Mouse (Mus musculus) hindbrain, embryonic 10.5 days (tissue): ENCODE results near the gene Calhm5. TPM values are rescaled to one million over a fixed set of nuclear protein-coding genes. Genes with fewer than 3 reads are reported as not detected.

Experiments
- DNase-seq: peaks from one replicate; pipeline ENCODE4 v3.0.0-alpha.2; 2017; ENCODE audit warnings: low spot score
- H3K27ac ChIP-seq: fragments of 300-500 bp; sonication (generic); 2 replicates; pipeline ENCODE4 v1.5.1; 2016; ENCODE audit warnings: mild to moderate bottlenecking, moderate library complexity
- H3K27me3 ChIP-seq: fragments of 300-500 bp; sonication (generic); 2 replicates; pipeline ENCODE4 v1.6.1; 2016; ENCODE audit warnings: mild to moderate bottlenecking; ENCODE audit not compliant: poor library complexity, insufficient read depth, severe bottlenecking
- H3K36me3 ChIP-seq: fragments of 300-500 bp; sonication (generic); 2 replicates; pipeline ENCODE4 v1.6.1; 2016; ENCODE audit warnings: mild to moderate bottlenecking, moderate library complexity
- H3K4me1 ChIP-seq: fragments of 300-500 bp; sonication (generic); replicated peaks from 2 replicates; pipeline ENCODE4 v1.6.1; 2016; ENCODE audit warnings: mild to moderate bottlenecking
- H3K4me3 ChIP-seq: fragments of 300-500 bp; sonication (generic); 2 replicates; pipeline ENCODE4 v1.5.1; 2016; ENCODE audit warnings: mild to moderate bottlenecking, moderate library complexity
- H3K9me3 ChIP-seq: fragments of 300-500 bp; sonication (generic); 2 replicates; pipeline ENCODE4 v1.6.1; 2016; ENCODE audit warnings: mild to moderate bottlenecking, moderate library complexity
- WGBS: fragments of 180-500 bp; shearing (Covaris S2); methylation state at CpG from one replicate; pipeline ENCODE4 v1.1.7; 2016; 5-methylcytosine and 5-hydroxymethylcytosine counted together
- polyA plus RNA-seq: library from polyadenylated mRNA; unstranded; fragments of >200 nt; fragmentation: Nextera tagmentation; extraction: Ambion mirVana; gene quantifications from 2 replicates; pipeline ENCODE4 v1.2.1, GENCODE M21; 2016

Gene Calhm5
- 0.08 and 0.10 TPM in 2 replicates for polyA plus RNA-seq

DNA sequence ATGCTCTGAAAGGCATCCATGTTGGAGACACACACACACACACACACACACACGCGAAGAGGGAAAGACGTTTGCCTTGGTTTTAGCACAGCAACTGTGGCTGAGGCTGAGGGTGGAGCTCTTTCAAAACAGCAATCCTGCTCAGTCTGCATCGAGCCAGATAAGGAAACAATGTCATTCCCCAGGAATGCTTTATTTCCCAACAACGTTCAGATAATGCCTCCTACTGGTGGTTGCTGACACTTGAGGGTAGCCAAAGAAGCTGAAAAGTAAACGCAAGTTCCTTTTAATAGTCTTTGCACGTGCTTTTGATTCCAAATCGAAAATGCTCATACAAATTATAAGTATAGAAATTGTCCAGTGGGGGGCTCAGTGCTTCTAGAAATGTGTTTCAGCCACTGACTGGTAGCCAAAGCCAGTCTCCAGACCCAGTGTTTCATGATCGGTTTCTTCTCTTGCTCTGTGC, at the start of gene Calhm5:
TSS of gene Calhm5 (minus strand) at position 102 of the 466 bp plus-strand sequence.
- 29% methylated on average over 9 of the region's 9 CpGs for WGBS
- Histone ChIP-seq H3K9me3 (no peaks in the 10 kb centered on the region), H3K27ac (peak within 1 kb of the TSS; percentile 40; the same call in 1 of the 2 replicates), H3K4me3 (peak within 1 kb of the TSS; percentile 31), H3K27me3 (no peaks in the 10 kb centered on the region), H3K36me3 (no peaks in the 10 kb centered on the region), H3K4me1 (peaks cover 9% of the 10 kb centered on the region; the same call in 1 of the 2 replicates)
- DNase-seq, result peak; percentile 25

DNA sequence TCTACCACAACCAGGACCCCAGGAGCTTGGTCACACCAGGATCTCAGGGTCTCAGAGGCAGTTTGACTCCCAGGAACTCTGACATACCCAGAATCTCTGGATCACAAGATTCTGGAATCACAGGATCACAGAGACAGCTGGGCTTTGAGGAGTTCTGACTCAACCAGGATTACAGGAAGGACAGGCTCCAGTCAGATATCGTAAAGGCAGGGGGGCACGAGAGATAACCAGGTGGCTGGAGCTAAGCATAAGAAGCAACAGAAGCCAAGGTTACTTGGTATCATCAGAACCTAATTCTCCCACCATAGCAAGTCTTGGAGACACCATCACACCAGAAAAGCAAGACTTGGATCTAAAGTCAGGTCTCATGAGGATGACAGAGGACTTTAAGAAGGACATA, 45.4 kb upstream of the Calhm5 start:
- H3K36me3 ChIP-seq, result no peaks in the 10 kb centered on the region
- no peak for DNase-seq
- no peaks in the 10 kb centered on the region for H3K27me3 ChIP-seq
- H3K27ac ChIP-seq, result no peak overlapping the region
- peaks cover 9% of the 10 kb centered on the region for H3K4me1 ChIP-seq
- H3K4me3 ChIP-seq, result no peak overlapping the region
- WGBS, result 88% methylated on average over 2 of the region's 2 CpGs
- H3K9me3 ChIP-seq, result peaks cover 9% of the 10 kb centered on the region; the same call in 1 of the 2 replicates

DNA sequence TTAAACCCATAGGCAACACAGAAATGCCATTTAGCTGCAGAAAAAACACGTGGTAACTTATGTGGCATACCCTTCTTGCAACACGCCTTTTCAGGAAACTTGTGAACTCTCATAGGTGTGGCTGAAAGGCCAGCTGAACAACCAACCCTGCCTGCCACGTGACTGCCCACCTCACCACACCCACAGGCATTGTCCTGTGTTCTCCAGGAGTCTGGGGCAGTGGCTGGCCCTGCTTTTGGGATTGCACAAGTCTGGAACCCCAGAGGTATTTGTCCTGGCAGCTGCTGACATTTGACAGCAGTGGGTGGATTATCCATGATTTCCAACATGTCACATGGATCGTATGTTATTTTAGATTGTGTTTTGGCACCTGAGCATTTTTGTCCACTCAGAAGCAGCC, 43.4 kb upstream of the Calhm5 start:
- Histone ChIP-seq H3K27me3 (no peaks in the 10 kb centered on the region), H3K9me3 (peaks cover 9% of the 10 kb centered on the region; the same call in 1 of the 2 replicates), H3K36me3 (no peaks in the 10 kb centered on the region), H3K4me3 (no peak overlapping the region), H3K4me1 (peaks cover 16% of the 10 kb centered on the region), H3K27ac (no peak overlapping the region)
- no peak for DNase-seq
- 75% methylated on average over 4 of the region's 4 CpGs for WGBS

DNA sequence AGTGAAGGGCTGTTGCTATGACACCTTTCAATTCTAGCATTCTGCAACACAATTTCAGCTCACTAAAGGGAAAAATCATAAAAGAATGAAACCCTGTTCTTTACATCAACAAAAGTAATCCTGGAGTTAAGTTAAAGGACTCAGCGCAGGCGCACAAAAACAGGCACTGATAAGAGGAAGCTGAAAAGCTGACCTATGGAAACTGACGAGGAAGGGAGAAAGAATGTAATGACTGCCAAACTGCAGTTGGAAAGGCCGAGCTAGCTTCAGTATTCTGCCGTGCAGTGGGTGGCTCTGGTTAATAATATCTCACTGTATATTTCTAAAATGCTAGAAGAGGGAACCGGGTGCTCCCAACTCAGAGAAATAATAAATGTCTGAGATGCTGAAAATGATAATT, 41.7 kb upstream of the Calhm5 start:
- Histone ChIP-seq H3K27me3 (no peaks in the 10 kb centered on the region), H3K4me1 (peaks cover 16% of the 10 kb centered on the region), H3K9me3 (peaks cover 5% of the 10 kb centered on the region; the same call in 1 of the 2 replicates), H3K36me3 (no peaks in the 10 kb centered on the region), H3K4me3 (no peak overlapping the region), H3K27ac (no peak overlapping the region)
- WGBS, result 75% methylated on average over 6 of the region's 6 CpGs
- DNase-seq, result no peak

DNA sequence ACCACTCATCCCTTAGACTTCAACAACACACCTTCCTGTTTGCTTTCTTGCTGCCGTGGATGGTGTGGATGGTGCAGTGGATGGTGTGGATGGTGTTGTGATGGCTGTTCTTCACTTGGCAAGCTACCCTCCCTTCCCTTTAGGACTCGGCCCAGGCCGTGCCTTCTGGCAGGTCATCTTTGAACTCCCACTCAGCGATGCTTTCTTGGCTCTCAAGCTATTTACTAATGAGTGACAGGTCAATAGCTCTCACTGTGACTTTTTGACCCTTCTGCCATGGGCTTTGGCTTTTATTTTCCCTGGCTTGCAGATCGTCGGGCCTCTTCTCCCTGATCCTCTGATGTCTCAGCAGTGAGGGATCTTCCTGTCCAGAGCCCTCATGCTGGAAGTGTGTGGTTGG, 40.1 kb upstream of the Calhm5 start:
- Histone ChIP-seq H3K27me3 (no peaks in the 10 kb centered on the region), H3K4me3 (no peak overlapping the region), H3K4me1 (peaks cover 16% of the 10 kb centered on the region), H3K36me3 (no peaks in the 10 kb centered on the region), H3K27ac (no peak overlapping the region), H3K9me3 (no peaks in the 10 kb centered on the region)
- DNase-seq, result peak; percentile 38
- WGBS, result 16% methylated on average over 6 of the region's 6 CpGs

DNA sequence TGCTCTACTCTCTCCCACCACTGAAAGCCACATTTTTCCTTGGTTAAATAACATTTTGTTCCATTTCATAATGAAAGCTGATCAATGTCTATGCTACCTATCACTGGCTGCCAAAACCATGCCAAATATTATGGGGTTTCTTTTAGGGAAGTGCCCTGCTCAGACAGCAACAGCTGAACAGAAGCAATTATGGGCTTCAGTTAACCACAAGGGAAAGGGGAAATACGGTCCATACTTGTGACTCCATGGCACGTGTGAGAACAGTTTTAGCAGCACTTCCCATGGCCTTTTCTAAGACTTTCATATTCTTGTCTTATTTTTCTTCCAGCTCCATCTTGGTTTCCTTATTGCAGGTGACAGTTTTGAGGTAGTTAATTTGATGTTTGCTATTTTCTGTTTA, 35.0 kb upstream of the Calhm5 start:
- H3K4me1 ChIP-seq, result peaks cover 12% of the 10 kb centered on the region
- H3K27ac ChIP-seq, result no peak overlapping the region
- 78% methylated on average over 2 of the region's 2 CpGs for WGBS
- peaks cover 18% of the 10 kb centered on the region for H3K27me3 ChIP-seq
- H3K9me3 ChIP-seq, result no peaks in the 10 kb centered on the region
- H3K4me3 ChIP-seq, result no peak overlapping the region
- no peak for DNase-seq
- no peaks in the 10 kb centered on the region for H3K36me3 ChIP-seq

DNA sequence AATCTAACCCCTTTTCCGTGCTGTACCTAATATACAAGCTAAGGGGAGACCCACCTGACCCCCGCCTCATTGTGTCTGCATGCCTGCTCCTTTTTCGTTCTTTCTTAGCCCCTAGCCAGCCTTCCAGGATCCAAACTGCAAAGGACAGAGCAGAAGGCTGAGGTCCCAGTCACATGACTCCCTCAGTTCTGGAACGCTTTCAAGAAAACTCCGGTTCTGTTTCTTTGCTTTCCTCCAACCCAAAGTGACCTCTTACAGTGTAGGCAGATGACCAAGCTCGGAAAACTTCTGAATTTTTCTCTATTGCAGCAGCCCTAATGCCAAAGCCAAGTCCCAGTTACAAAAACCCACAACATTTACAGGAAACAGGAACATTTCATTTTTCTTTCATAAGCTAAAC, 32.1 kb upstream of the Calhm5 start:
- Histone ChIP-seq H3K9me3 (no peaks in the 10 kb centered on the region), H3K27ac (no peak overlapping the region), H3K27me3 (peaks cover 18% of the 10 kb centered on the region), H3K4me1 (peaks cover 8% of the 10 kb centered on the region), H3K4me3 (no peak overlapping the region), H3K36me3 (no peaks in the 10 kb centered on the region)
- DNase-seq, result no peak
- 89% methylated on average over 6 of the region's 6 CpGs for WGBS

DNA sequence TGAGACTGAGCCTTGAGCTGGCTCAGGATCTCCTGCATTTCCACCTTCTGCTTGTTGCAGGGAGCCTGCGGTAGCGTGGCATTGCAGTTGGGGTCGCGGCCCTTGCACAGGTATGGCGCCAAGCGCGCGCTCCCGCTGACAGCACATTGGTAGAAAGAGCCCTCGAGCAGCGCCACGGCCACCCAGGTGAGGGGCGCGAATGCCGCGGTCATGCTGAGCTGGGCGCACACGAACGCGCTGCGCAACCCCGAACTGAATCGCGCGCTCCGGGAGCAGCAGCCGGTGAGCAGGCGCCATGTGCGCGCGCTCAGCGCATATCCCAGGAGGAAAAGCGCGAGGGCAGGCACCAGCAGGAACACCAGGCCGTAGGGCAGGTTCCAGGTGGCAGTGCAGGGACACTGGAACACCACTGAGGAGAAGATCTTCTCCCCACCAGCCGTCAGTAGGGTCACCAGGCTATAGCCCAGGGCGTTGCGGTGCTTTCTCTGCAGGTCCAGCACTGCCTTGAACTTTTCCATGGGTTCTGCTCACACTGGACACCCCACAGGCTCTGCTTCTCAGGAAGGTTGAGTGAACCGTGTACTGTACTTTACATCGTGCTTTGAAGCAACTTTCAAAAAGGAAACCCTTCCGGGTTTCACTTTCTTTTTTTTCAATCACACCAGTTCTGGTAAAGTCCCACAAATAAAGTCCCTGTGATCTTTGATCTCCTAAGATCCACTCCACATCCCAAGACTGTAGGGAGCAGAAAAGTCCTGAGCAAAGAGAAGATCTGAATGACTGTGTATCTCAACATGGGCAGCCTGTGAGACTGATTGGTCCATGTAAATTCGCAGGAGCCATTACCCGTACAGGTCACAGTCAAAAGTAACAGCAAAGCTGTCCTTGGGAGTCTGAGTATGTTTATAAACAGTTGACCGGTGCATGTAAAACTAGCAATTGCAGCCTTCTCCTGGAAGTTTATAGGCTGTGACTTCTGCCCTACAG, 31.4 kb upstream of the Calhm5 start, which contains the start of gene Calhm6:
TSS of gene Calhm6 (minus strand) at position 593 of the 987 bp plus-strand sequence.
- DNase-seq, result peak; percentile 46
- H3K36me3 ChIP-seq, result no peaks in the 10 kb centered on the region
- no peaks in the 10 kb centered on the region for H3K9me3 ChIP-seq
- H3K27ac ChIP-seq, result peak within 1 kb of the TSS; percentile 71
- peaks cover 18% of the 10 kb centered on the region for H3K27me3 ChIP-seq
- 21% methylated on average over 44 of the region's 44 CpGs for WGBS
- peak within 1 kb of the TSS; percentile 62 for H3K4me3 ChIP-seq
- peaks cover 8% of the 10 kb centered on the region for H3K4me1 ChIP-seq

DNA sequence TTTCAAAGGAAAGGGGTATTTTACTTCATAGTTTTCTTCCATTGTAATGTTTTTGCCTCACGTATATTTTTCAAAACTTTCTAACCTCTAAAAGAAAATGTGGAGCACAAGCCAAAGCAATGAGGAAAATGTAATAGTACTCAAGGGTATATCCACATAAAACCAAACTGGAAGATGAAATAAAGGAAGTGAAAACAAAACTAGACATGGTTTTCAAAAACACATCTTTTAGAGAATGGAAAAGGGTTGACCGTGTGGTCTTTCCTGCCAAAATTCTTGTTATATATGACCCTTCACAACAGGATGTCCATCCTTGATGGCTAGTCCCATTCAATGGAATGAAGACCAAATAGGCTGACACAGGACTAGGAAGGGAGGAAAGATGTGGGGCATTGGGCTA, 22.1 kb upstream of the Calhm5 start:
- Histone ChIP-seq H3K27ac (no peak overlapping the region), H3K9me3 (no peaks in the 10 kb centered on the region), H3K27me3 (no peaks in the 10 kb centered on the region), H3K4me1 (no peaks in the 10 kb centered on the region), H3K4me3 (no peak overlapping the region), H3K36me3 (no peaks in the 10 kb centered on the region)
- no peak for DNase-seq
- WGBS, result 91% methylated on average over 2 of the region's 2 CpGs

DNA sequence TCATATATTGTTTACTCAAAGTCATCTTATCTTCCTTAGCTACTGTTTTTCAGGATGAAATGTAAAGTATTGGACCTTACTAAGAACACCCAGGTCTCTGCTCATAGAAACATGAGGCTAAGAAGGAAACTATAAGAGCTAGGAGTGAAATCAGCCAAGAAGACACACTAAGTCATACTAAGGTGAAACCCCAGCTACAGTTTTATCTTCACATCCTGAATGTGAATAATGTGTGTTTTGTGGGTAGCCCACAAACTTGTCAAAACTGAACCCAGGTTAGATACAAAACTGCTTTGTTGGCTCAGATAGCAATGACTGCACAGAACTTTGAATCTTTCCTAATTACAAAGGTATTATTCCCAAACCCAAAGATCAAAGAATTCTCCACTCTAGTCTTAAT, 21.5 kb upstream of the Calhm5 start:
- no peaks in the 10 kb centered on the region for H3K4me1 ChIP-seq
- H3K36me3 ChIP-seq, result no peaks in the 10 kb centered on the region
- no peak for DNase-seq
- no peaks in the 10 kb centered on the region for H3K27me3 ChIP-seq
- H3K9me3 ChIP-seq, result no peaks in the 10 kb centered on the region
- H3K27ac ChIP-seq, result no peak overlapping the region
- no peak overlapping the region for H3K4me3 ChIP-seq

DNA sequence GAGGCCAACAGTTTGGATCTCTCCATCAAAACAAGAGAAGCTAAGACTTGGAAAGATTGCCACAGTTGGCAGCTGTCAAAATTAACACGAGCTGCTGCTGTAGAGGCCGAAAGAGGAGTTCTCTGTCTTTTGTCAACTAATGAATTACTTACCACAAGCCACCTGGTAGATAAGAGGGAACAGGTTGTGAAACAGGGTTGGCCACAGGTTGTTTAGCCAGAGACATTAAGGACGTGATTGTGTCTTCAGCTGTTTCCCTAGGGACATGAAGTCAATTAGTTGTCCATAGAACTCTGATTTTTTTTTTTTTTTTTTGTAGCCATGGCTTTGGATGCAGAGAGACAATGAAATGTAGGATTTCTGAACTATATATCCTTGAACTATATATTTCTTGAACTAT, 20.8 kb upstream of the Calhm5 start:
- WGBS, result 66% methylated on average over 3 of the region's 3 CpGs
- Histone ChIP-seq H3K9me3 (no peaks in the 10 kb centered on the region), H3K4me3 (no peak overlapping the region), H3K4me1 (no peaks in the 10 kb centered on the region), H3K36me3 (no peaks in the 10 kb centered on the region), H3K27ac (no peak overlapping the region), H3K27me3 (no peaks in the 10 kb centered on the region)
- DNase-seq, result no peak

DNA sequence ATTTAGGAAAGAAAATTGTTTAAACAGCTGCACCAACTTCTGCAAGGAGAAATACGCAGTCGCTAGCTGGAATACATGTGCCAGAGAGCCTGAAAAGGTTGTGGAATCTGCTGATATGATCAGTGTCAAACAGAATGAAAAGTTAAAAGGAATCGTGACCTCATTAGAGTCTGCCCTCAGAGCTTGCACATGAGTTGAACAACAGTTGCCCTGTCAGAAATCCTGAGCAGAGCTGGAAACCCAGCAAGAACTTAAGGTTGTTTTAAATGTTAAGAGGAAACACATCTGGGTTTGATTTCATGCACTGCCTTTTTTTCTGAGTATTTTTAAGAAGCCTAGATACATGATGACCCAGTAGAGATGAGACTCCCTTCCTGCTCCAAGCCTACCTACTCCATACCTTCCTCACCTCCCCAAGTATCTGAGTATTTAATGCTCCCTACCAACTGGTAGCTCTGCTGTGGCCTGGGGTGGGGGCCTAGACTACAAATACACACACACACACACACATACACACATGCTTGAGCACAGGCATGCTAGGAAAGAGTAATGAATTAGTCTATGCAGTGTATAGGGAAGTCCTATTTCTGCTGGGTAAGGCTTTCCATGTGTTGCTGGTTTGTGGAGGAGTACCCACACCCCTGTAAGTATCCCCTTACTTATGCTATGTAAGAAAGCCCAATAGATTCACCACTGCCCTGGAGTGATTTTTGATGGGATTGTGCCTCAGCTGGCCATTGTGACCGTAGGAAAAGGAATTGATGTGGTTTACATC, 15.8 kb upstream of the Calhm5 start:
- Histone ChIP-seq H3K36me3 (no peaks in the 10 kb centered on the region), H3K4me1 (no peaks in the 10 kb centered on the region), H3K9me3 (no peaks in the 10 kb centered on the region), H3K4me3 (no peak overlapping the region), H3K27me3 (no peaks in the 10 kb centered on the region), H3K27ac (no peak overlapping the region)
- WGBS, result 69% methylated on average over 4 of the region's 4 CpGs
- no peak for DNase-seq
